8 mouse cellular contexts compared by ENCODE assay signal in the genomic region with DNA sequence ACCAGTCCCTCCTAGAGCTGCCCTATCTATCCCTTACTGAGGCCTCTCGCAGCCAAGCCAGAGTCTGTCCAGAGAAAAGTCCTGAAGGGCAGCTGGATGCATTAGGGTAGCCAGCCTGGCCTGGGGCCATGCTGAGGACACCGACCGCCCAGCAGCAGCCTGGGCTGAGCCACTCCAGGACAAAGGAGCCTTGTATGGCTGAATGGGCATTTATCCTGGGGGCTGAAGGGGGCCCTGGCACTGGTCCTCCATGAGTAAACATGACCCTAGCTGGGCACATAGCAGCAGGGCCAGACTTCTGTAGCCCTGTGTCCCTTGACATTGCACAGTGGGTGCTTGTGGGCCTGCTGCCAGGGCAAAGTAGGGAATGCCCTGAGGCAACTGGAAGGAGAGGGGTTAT. TPM values are rescaled to one million over a fixed set of nuclear protein-coding genes. Genes with fewer than 3 reads are reported as not detected.
DNase-seq lines count a peak whose midpoint lies in the region; ATAC-seq lines count a peak whose summit lies in the region.

No protein-coding gene starts in this region.

- H3K9ac ChIP-seq in embryonic facial prominence, embryonic 13.5 days, result no peak overlapping the region
- H3K9ac ChIP-seq in intestine, embryonic 15.5 days, result no peak overlapping the region
- H3K9ac ChIP-seq in midbrain, embryonic 12.5 days (replicated peaks), result no peak overlapping the region

- H3K27me3 ChIP-seq in embryonic facial prominence, embryonic 13.5 days, result no peaks in the 10 kb centered on the region
- H3K27me3 ChIP-seq in intestine, embryonic 15.5 days (replicated peaks), result no peaks in the 10 kb centered on the region
- no peaks in the 10 kb centered on the region for H3K27me3 ChIP-seq in midbrain, embryonic 12.5 days

- H3K27ac ChIP-seq in embryonic facial prominence, embryonic 13.5 days, result peak overlapping the region; percentile 28; the same call in 1 of the 2 replicates
- no peak overlapping the region for H3K27ac ChIP-seq in intestine, embryonic 15.5 days
- H3K27ac ChIP-seq in midbrain, embryonic 12.5 days (replicated peaks), result peak overlapping the region; percentile 49

- 49% methylated on average over 3 of the region's 3 CpGs for WGBS in embryonic facial prominence, embryonic 13.5 days
- WGBS in intestine, embryonic 15.5 days, result 71% methylated on average over 3 of the region's 3 CpGs
- 51% methylated on average over 3 of the region's 3 CpGs for WGBS in midbrain, embryonic 12.5 days

- DNase-seq in layer of hippocampus, adult 11-12 months (ENCODE audit: low spot score), result peak; percentile 76
- no peak for DNase-seq in layer of hippocampus, postnatal 25 days (ENCODE audit: extremely low spot score in 1 of 2, low spot score in 1 of 2)
- DNase-seq in kidney, postnatal 4 days, result no peak
- DNase-seq in thymus, postnatal 36 days, result no peak
- no peak for DNase-seq in urinary bladder, adult 2 months (ENCODE audit: low spot score)

- no peaks in the 10 kb centered on the region for H3K4me1 ChIP-seq in embryonic facial prominence, embryonic 13.5 days
- H3K4me1 ChIP-seq in intestine, embryonic 15.5 days (replicated peaks), result no peaks in the 10 kb centered on the region
- H3K4me1 ChIP-seq in midbrain, embryonic 12.5 days, result peaks cover 16% of the 10 kb centered on the region

- ATAC-seq in embryonic facial prominence, embryonic 13.5 days (ENCODE audit: insufficient number of reproducible peaks, insufficient read depth, low FRiP score, low TSS enrichment, low read depth), result no peak
- ATAC-seq in intestine, embryonic 15.5 days, result peak; percentile 65
- ATAC-seq in midbrain, embryonic 12.5 days (ENCODE audit: low FRiP score, low read depth), result no peak

- no peaks in the 10 kb centered on the region for H3K9me3 ChIP-seq in embryonic facial prominence, embryonic 13.5 days
- no peaks in the 10 kb centered on the region for H3K9me3 ChIP-seq in intestine, embryonic 15.5 days
- no peaks in the 10 kb centered on the region for H3K9me3 ChIP-seq in midbrain, embryonic 12.5 days

- no peak overlapping the region for H3K4me2 ChIP-seq in embryonic facial prominence, embryonic 13.5 days
- no peak overlapping the region for H3K4me2 ChIP-seq in intestine, embryonic 15.5 days (replicated peaks)
- no peak overlapping the region for H3K4me2 ChIP-seq in midbrain, embryonic 12.5 days (replicated peaks)

- H3K4me3 ChIP-seq in embryonic facial prominence, embryonic 13.5 days, result no peak overlapping the region
- no peak overlapping the region for H3K4me3 ChIP-seq in intestine, embryonic 15.5 days (replicated peaks)
- no peak overlapping the region for H3K4me3 ChIP-seq in midbrain, embryonic 12.5 days

- H3K36me3 ChIP-seq in embryonic facial prominence, embryonic 13.5 days, result peaks cover 37% of the 10 kb centered on the region
- peaks cover 15% of the 10 kb centered on the region for H3K36me3 ChIP-seq in intestine, embryonic 15.5 days
- peaks cover 38% of the 10 kb centered on the region for H3K36me3 ChIP-seq in midbrain, embryonic 12.5 days

RNA-seq across cellular contexts. Expression of gene Tmem129, which starts 16.2 kb away (rescaled TPM):
- total RNA-seq in layer of hippocampus, postnatal 25 days (2021), result 10 to 100 TPM; 23.7 to 25.1 TPM
- 39.9 and 40.0 TPM in 2 replicates for polyA plus RNA-seq in embryonic facial prominence, embryonic 13.5 days (2015; fragmentation: Nextera tagmentation; extraction: Ambion mirVana)
- 31.8 and 33.1 TPM in 2 replicates for polyA plus RNA-seq in intestine, embryonic 15.5 days (2015; fragmentation: Nextera tagmentation; extraction: Ambion mirVana)
- polyA plus RNA-seq in midbrain, embryonic 12.5 days (2016; fragmentation: Nextera tagmentation; extraction: Ambion mirVana), result 31.8 and 37.5 TPM in 2 replicates
- 30.9 and 39.0 TPM in 2 replicates for polyA plus RNA-seq in urinary bladder, adult 2 months (2012; rRNA removed)

RNA-seq across cellular contexts. Expression of gene Tacc3, which starts 16.5 kb away (rescaled TPM):
- total RNA-seq in layer of hippocampus, postnatal 25 days (2021), result 1 to 10 TPM; 5.2 to 8.3 TPM
- 207 and 208 TPM in 2 replicates for polyA plus RNA-seq in embryonic facial prominence, embryonic 13.5 days (2015; fragmentation: Nextera tagmentation; extraction: Ambion mirVana)
- polyA plus RNA-seq in intestine, embryonic 15.5 days (2015; fragmentation: Nextera tagmentation; extraction: Ambion mirVana), result 148 and 172 TPM in 2 replicates
- 203 and 205 TPM in 2 replicates for polyA plus RNA-seq in midbrain, embryonic 12.5 days (2016; fragmentation: Nextera tagmentation; extraction: Ambion mirVana)
- polyA plus RNA-seq in urinary bladder, adult 2 months (2012; rRNA removed), result 6.6 and 6.9 TPM in 2 replicates

RNA-seq across cellular contexts. Expression of gene Slbp, which starts 22.1 kb away (rescaled TPM):
- 10 to 100 TPM; 22.4 to 22.5 TPM for total RNA-seq in layer of hippocampus, postnatal 25 days (2021)
- polyA plus RNA-seq in embryonic facial prominence, embryonic 13.5 days (2015; fragmentation: Nextera tagmentation; extraction: Ambion mirVana), result 246 and 251 TPM in 2 replicates
- 196 and 228 TPM in 2 replicates for polyA plus RNA-seq in intestine, embryonic 15.5 days (2015; fragmentation: Nextera tagmentation; extraction: Ambion mirVana)
- polyA plus RNA-seq in midbrain, embryonic 12.5 days (2016; fragmentation: Nextera tagmentation; extraction: Ambion mirVana), result 231 TPM in 2 replicates
- 24.1 and 28.1 TPM in 2 replicates for polyA plus RNA-seq in urinary bladder, adult 2 months (2012; rRNA removed)

RNA-seq across cellular contexts. Expression of gene Gm9903, which starts 44.7 kb away (rescaled TPM):
- 1 to 10 TPM in 1 of 2 experiments, under 1 TPM in 1; 0.59 to 1.4 TPM for total RNA-seq in layer of hippocampus, postnatal 25 days (2021)
- polyA plus RNA-seq in embryonic facial prominence, embryonic 13.5 days (2015; fragmentation: Nextera tagmentation; extraction: Ambion mirVana), result 0.38 and 0.44 TPM in 2 replicates
- 0.26 and 0.30 TPM in 2 replicates for polyA plus RNA-seq in intestine, embryonic 15.5 days (2015; fragmentation: Nextera tagmentation; extraction: Ambion mirVana)
- 0.93 and 1.0 TPM in 2 replicates for polyA plus RNA-seq in midbrain, embryonic 12.5 days (2016; fragmentation: Nextera tagmentation; extraction: Ambion mirVana)
- 1.0 and 1.1 TPM in 2 replicates for polyA plus RNA-seq in urinary bladder, adult 2 months (2012; rRNA removed)

RNA-seq across cellular contexts. Expression of gene Fam53a, which starts 45.0 kb away (rescaled TPM):
- total RNA-seq in layer of hippocampus, postnatal 25 days (2021), result 10 to 100 TPM; 25.5 to 25.7 TPM
- polyA plus RNA-seq in embryonic facial prominence, embryonic 13.5 days (2015; fragmentation: Nextera tagmentation; extraction: Ambion mirVana), result 63.3 and 67.7 TPM in 2 replicates
- 51.7 and 52.7 TPM in 2 replicates for polyA plus RNA-seq in intestine, embryonic 15.5 days (2015; fragmentation: Nextera tagmentation; extraction: Ambion mirVana)
- polyA plus RNA-seq in midbrain, embryonic 12.5 days (2016; fragmentation: Nextera tagmentation; extraction: Ambion mirVana), result 47.7 and 49.2 TPM in 2 replicates
- polyA plus RNA-seq in urinary bladder, adult 2 months (2012; rRNA removed), result 20.9 and 24.2 TPM in 2 replicates

Comparison
In these comparisons a context has a peak if more than half of its experiments do, and no peak if none do; other contexts are left out.
1. RNA of gene Tacc3, which starts 16.5 kb away (polyA plus RNA-seq): 207 to 208 TPM in embryonic facial prominence, embryonic 13.5 days, 203 to 205 TPM in midbrain, embryonic 12.5 days and 148 to 172 TPM in intestine, embryonic 15.5 days; 6.6 to 6.9 TPM in urinary bladder, adult 2 months; every median in the first group is over 10 times any median in the second.